Mouse (Mus musculus): Measurements from ENCODE around the gene Calcrl. TPM values are rescaled to one million over a fixed set of nuclear protein-coding genes. Genes with fewer than 3 reads are reported as not detected.

Gene Calcrl
- polyA plus RNA-seq, 1 experiment from 2014 or later = 23.3 TPM

GRCm38 (mm10) chr2:84366742-84367141 lies 58.5 kb downstream of the Calcrl start:
- no peaks in the 10 kb centered on the region for H3K27me3 ChIP-seq (replicated peaks; ENCODE audit: control insufficient read depth, insufficient read depth, low read length)
- no peak overlapping the region for H3K4me3 ChIP-seq (ENCODE audit: low read depth, low read length)
- no peaks in the 10 kb centered on the region for H3K36me3 ChIP-seq (ENCODE audit: control insufficient read depth, insufficient read depth, low read length)
- no peak overlapping the region for H3K4me2 ChIP-seq (ENCODE audit: low read depth, low read length)
- no peak overlapping the region for H3K27ac ChIP-seq (replicated peaks; ENCODE audit: low read depth, low read length)
- ATAC-seq (ENCODE audit: low read depth) (no peak), DNase-seq (ENCODE audit: low spot score) (no peak)
- H3K4me1 ChIP-seq (ENCODE audit: control insufficient read depth, insufficient read depth, low read length) = no peaks in the 10 kb centered on the region
- H3K9ac ChIP-seq (ENCODE audit: low read depth, low read length) = no peak overlapping the region
- H3K9me3 ChIP-seq (ENCODE audit: control insufficient read depth, low read length) = no peaks in the 10 kb centered on the region

GRCm38 (mm10) chr2:84365266-84365665 lies 59.9 kb downstream of the Calcrl start:
- H3K36me3 ChIP-seq (ENCODE audit: control insufficient read depth, insufficient read depth, low read length) = no peaks in the 10 kb centered on the region
- ATAC-seq (ENCODE audit: low read depth) (no peak), DNase-seq (ENCODE audit: low spot score) (no peak)
- H3K4me2 ChIP-seq (ENCODE audit: low read depth, low read length) = no peak overlapping the region
- H3K4me3 ChIP-seq (ENCODE audit: low read depth, low read length) = no peak overlapping the region
- no peak overlapping the region for H3K9ac ChIP-seq (ENCODE audit: low read depth, low read length)
- H3K4me1 ChIP-seq (ENCODE audit: control insufficient read depth, insufficient read depth, low read length) = no peaks in the 10 kb centered on the region
- no peaks in the 10 kb centered on the region for H3K9me3 ChIP-seq (ENCODE audit: control insufficient read depth, low read length)
- no peak overlapping the region for H3K27ac ChIP-seq (replicated peaks; ENCODE audit: low read depth, low read length)
- WGBS = 76% methylated on average over 3 of the region's 3 CpGs
- H3K27me3 ChIP-seq (replicated peaks; ENCODE audit: control insufficient read depth, insufficient read depth, low read length) = no peaks in the 10 kb centered on the region

GRCm38 (mm10) chr2:84362779-84363719 lies 62.2 kb downstream of the Calcrl start:
- Histone ChIP-seq H3K9ac (ENCODE audit: low read depth, low read length) (no peak overlapping the region), H3K27ac (replicated peaks; ENCODE audit: low read depth, low read length) (no peak overlapping the region), H3K4me2 (ENCODE audit: low read depth, low read length) (no peak overlapping the region), H3K4me3 (ENCODE audit: low read depth, low read length) (no peak overlapping the region), H3K9me3 (ENCODE audit: control insufficient read depth, low read length) (no peaks in the 10 kb centered on the region), H3K27me3 (replicated peaks; ENCODE audit: control insufficient read depth, insufficient read depth, low read length) (no peaks in the 10 kb centered on the region), H3K4me1 (ENCODE audit: control insufficient read depth, insufficient read depth, low read length) (no peaks in the 10 kb centered on the region), H3K36me3 (ENCODE audit: control insufficient read depth, insufficient read depth, low read length) (no peaks in the 10 kb centered on the region)
- DNase-seq (ENCODE audit: low spot score) (no peak), ATAC-seq (ENCODE audit: low read depth) (no peak)
- 88% methylated on average over 6 of the region's 6 CpGs for WGBS

- no peak for DNase-seq (ENCODE audit: low spot score)
- 51% methylated on average over 3 of the region's 3 CpGs for WGBS
- H3K4me3 ChIP-seq (ENCODE audit: low read depth, low read length) = no peak overlapping the region
- H3K9me3 ChIP-seq (ENCODE audit: control insufficient read depth, low read length) = no peaks in the 10 kb centered on the region
- no peaks in the 10 kb centered on the region for H3K36me3 ChIP-seq (ENCODE audit: control insufficient read depth, insufficient read depth, low read length)
- no peak overlapping the region for H3K27ac ChIP-seq (replicated peaks; ENCODE audit: low read depth, low read length)
- ATAC-seq (ENCODE audit: low read depth) = no peak
- H3K4me1 ChIP-seq (ENCODE audit: control insufficient read depth, insufficient read depth, low read length) = no peaks in the 10 kb centered on the region
- H3K27me3 ChIP-seq (replicated peaks; ENCODE audit: control insufficient read depth, insufficient read depth, low read length) = no peaks in the 10 kb centered on the region
- no peak overlapping the region for H3K4me2 ChIP-seq (ENCODE audit: low read depth, low read length)
- H3K9ac ChIP-seq (ENCODE audit: low read depth, low read length) = no peak overlapping the region
Measured at GRCm38 (mm10) chr2:84358690-84359343, 66.4 kb downstream of the Calcrl start.

- no peak overlapping the region for H3K4me2 ChIP-seq (ENCODE audit: low read depth, low read length)
Measured at GRCm38 (mm10) chr2:84355281-84355680, 69.9 kb downstream of the Calcrl start.

GRCm38 (mm10) chr2:84347376-84347775 lies 77.8 kb downstream of the Calcrl start:
- no peak overlapping the region for H3K4me3 ChIP-seq (ENCODE audit: low read depth, low read length)
- H3K9ac ChIP-seq (ENCODE audit: low read depth, low read length) = no peak overlapping the region
- no peak overlapping the region for H3K4me2 ChIP-seq (ENCODE audit: low read depth, low read length)
- H3K27ac ChIP-seq (replicated peaks; ENCODE audit: low read depth, low read length) = no peak overlapping the region
- H3K9me3 ChIP-seq (ENCODE audit: control insufficient read depth, low read length) = no peaks in the 10 kb centered on the region
- 81% methylated on average over 2 of the region's 2 CpGs for WGBS
- DNase-seq (ENCODE audit: low spot score) (no peak), ATAC-seq (ENCODE audit: low read depth) (no peak)
- H3K4me1 ChIP-seq (ENCODE audit: control insufficient read depth, insufficient read depth, low read length) = no peaks in the 10 kb centered on the region
- 0 out of 2 replicates have a peak, but pooled peaks cover 5% of the 10 kb centered on the region for H3K36me3 ChIP-seq (ENCODE audit: control insufficient read depth, insufficient read depth, low read length)
- no peaks in the 10 kb centered on the region for H3K27me3 ChIP-seq (replicated peaks; ENCODE audit: control insufficient read depth, insufficient read depth, low read length)

More at GRCm38 (mm10) chr2:84355281-84355680, 69.9 kb downstream of the Calcrl start:
- no peaks in the 10 kb centered on the region for H3K9me3 ChIP-seq (ENCODE audit: control insufficient read depth, low read length)
- WGBS = 80% methylated on average over 4 of the region's 4 CpGs
- no peak overlapping the region for H3K4me3 ChIP-seq (ENCODE audit: low read depth, low read length)
- no peak overlapping the region for H3K9ac ChIP-seq (ENCODE audit: low read depth, low read length)
- no peak for DNase-seq (ENCODE audit: low spot score)
- no peaks in the 10 kb centered on the region; the same call in 1 of the 2 replicates for H3K4me1 ChIP-seq (ENCODE audit: control insufficient read depth, insufficient read depth, low read length)
- H3K27me3 ChIP-seq (replicated peaks; ENCODE audit: control insufficient read depth, insufficient read depth, low read length) = no peaks in the 10 kb centered on the region
- no peak for ATAC-seq (ENCODE audit: low read depth)
- H3K36me3 ChIP-seq (ENCODE audit: control insufficient read depth, insufficient read depth, low read length) = no peaks in the 10 kb centered on the region
- H3K27ac ChIP-seq (replicated peaks; ENCODE audit: low read depth, low read length) = no peak overlapping the region

GRCm38 (mm10) chr2:84343756-84344155 lies 81.5 kb downstream of the Calcrl start:
- Histone ChIP-seq H3K4me1 (ENCODE audit: control insufficient read depth, insufficient read depth, low read length) (no peaks in the 10 kb centered on the region), H3K27me3 (replicated peaks; ENCODE audit: control insufficient read depth, insufficient read depth, low read length) (no peaks in the 10 kb centered on the region), H3K4me3 (ENCODE audit: low read depth, low read length) (no peak overlapping the region), H3K4me2 (ENCODE audit: low read depth, low read length) (no peak overlapping the region), H3K9me3 (ENCODE audit: control insufficient read depth, low read length) (no peaks in the 10 kb centered on the region), H3K9ac (ENCODE audit: low read depth, low read length) (no peak overlapping the region), H3K36me3 (ENCODE audit: control insufficient read depth, insufficient read depth, low read length) (0 out of 2 replicates have a peak, but pooled peaks cover 5% of the 10 kb centered on the region), H3K27ac (replicated peaks; ENCODE audit: low read depth, low read length) (no peak overlapping the region)
- 61% methylated on average over 2 of the region's 2 CpGs for WGBS
- DNase-seq (ENCODE audit: low spot score) (no peak), ATAC-seq (ENCODE audit: low read depth) (no peak)

- Histone ChIP-seq H3K4me3 (ENCODE audit: low read depth, low read length) (no peak overlapping the region), H3K9me3 (ENCODE audit: control insufficient read depth, low read length) (no peaks in the 10 kb centered on the region), H3K4me1 (ENCODE audit: control insufficient read depth, insufficient read depth, low read length) (no peaks in the 10 kb centered on the region), H3K27ac (replicated peaks; ENCODE audit: low read depth, low read length) (no peak overlapping the region), H3K4me2 (ENCODE audit: low read depth, low read length) (no peak overlapping the region), H3K9ac (ENCODE audit: low read depth, low read length) (no peak overlapping the region), H3K27me3 (replicated peaks; ENCODE audit: control insufficient read depth, insufficient read depth, low read length) (no peaks in the 10 kb centered on the region), H3K36me3 (ENCODE audit: control insufficient read depth, insufficient read depth, low read length) (0 out of 2 replicates have a peak, but pooled peaks cover 4% of the 10 kb centered on the region)
- DNase-seq (ENCODE audit: low spot score) = no peak
- no peak for ATAC-seq (ENCODE audit: low read depth)
- WGBS = 81% methylated on average over 1 of the region's 1 CpGs
Measured at GRCm38 (mm10) chr2:84337774-84338450, 87.3 kb downstream of the Calcrl start.
